Mouse (Mus musculus): ENCODE measurements at regions not wholly inside any gene's neighbourhood (a gene's known extent, or its start where the extent isn't known, plus 50 kb on each side); places are given as distances from the start of the nearest gene placed in this dataset.
A peak's percentile ranks its signal among the peaks of the same experiment; 100 is the strongest.

DNA sequence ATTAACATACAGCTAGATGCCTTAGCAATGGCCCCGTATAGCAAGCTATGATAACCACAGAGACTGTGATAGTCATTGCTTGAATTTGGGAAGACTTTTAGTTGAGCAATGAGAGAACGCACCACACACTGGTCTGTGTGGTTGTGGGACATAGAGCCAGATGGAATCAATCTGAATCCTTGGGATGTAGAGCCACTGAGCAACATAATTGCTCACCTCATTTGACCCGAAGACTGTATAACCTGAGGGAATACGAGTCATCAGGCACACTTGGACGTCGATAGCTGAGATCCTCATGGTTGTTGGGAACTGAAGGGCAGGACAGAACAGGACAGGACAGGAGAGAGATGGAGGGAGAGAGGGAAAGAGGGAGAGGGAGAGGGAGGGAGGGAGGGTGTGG, 68.6 kb upstream of the Mmadhc start:
- Histone ChIP-seq H3K36me3 (ENCODE audit: control insufficient read depth, insufficient read depth, low read length) (no peaks in the 10 kb centered on the region), H3K9ac (ENCODE audit: low read depth, low read length, severe bottlenecking) (no peak overlapping the region), H3K4me2 (replicated peaks; ENCODE audit: low read depth, low read length, severe bottlenecking) (no peak overlapping the region), H3K9me3 (ENCODE audit: control insufficient read depth, low read length) (no peaks in the 10 kb centered on the region), H3K27ac (replicated peaks; ENCODE audit: low read depth, low read length) (no peak overlapping the region), H3K27me3 (ENCODE audit: control insufficient read depth, insufficient read depth, low read length) (no peaks in the 10 kb centered on the region), H3K4me3 (replicated peaks; ENCODE audit: low read length) (no peak overlapping the region), H3K4me1 (ENCODE audit: control insufficient read depth, insufficient read depth, low read length) (peaks cover 11% of the 10 kb centered on the region)
- no peak for TF ChIP-seq POLR2A (IDR thresholded peaks at IDR 0.05; ENCODE audit: borderline replicate concordance, extremely low read depth, insufficient read depth, insufficient read length)
- DNase-seq (ENCODE audit: low spot score) (no peak), ATAC-seq (ENCODE audit: low FRiP score, low read depth) (no peak)
- 46% methylated on average over 6 of the region's 6 CpGs for WGBS

- no peak for ATAC-seq (ENCODE audit: low FRiP score, low read depth)
- no peaks in the 10 kb centered on the region for H3K36me3 ChIP-seq (ENCODE audit: control insufficient read depth, insufficient read depth, low read length)
- 71% methylated on average over 2 of the region's 2 CpGs for WGBS
- no peak for TF ChIP-seq POLR2A (IDR thresholded peaks at IDR 0.05; ENCODE audit: borderline replicate concordance, extremely low read depth, insufficient read depth, insufficient read length)
- H3K4me2 ChIP-seq (replicated peaks; ENCODE audit: low read depth, low read length, severe bottlenecking) = no peak overlapping the region
- no peaks in the 10 kb centered on the region for H3K4me1 ChIP-seq (ENCODE audit: control insufficient read depth, insufficient read depth, low read length)
- no peak overlapping the region for H3K27ac ChIP-seq (replicated peaks; ENCODE audit: low read depth, low read length)
- H3K9me3 ChIP-seq (ENCODE audit: control insufficient read depth, low read length) = no peaks in the 10 kb centered on the region
- H3K27me3 ChIP-seq (ENCODE audit: control insufficient read depth, insufficient read depth, low read length) = no peaks in the 10 kb centered on the region
- no peak for DNase-seq (ENCODE audit: low spot score)
- H3K9ac ChIP-seq (ENCODE audit: low read depth, low read length, severe bottlenecking) = no peak overlapping the region
- no peak overlapping the region for H3K4me3 ChIP-seq (replicated peaks; ENCODE audit: low read length)
These were observed 59.5 kb upstream of the Mmadhc start for GRCm38 (mm10) chr2:50356089-50356488.

DNA sequence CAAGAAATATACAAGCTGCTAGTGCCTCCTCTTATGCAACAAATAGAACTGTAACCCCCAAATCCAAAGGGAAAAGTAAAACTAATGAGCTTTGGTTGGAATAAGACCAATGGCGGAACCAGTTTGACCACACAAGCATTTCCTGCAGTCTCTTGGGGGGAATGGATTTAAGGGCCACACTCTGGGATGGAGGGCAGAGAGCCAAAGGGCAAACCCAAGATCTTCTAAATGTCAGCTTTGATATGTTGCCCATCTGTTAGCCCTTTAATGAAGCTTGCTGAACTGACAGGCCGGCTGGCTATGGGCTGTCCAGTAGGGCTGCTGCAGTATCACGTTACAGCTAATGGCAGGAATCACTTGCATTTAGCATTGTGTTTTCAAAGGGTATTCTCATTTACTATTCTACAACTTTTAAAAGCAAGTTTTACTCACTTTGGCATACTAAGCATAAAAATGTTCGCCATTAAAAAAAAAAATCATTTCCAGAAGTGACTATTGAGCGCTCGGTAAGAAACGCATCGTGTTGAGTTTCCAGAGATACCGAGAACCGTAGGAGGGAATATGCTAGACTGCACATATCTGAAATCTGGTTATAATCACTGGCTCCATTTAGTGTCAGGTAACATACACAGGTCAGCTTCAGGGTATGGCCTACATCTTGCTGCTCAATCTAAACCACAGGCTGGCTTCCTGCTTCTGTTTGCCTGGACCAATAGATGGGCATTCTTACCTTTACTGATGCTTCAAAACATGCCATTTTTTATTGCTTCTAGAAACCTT, 51.1 kb upstream of the Mmadhc start:
- peak; percentile 62 for DNase-seq (ENCODE audit: low spot score)

More for the DNA sequence above, 51.1 kb upstream of the Mmadhc start:
- ATAC-seq (ENCODE audit: low FRiP score, low read depth) = peak; percentile 53
- TF ChIP-seq POLR2A (IDR thresholded peaks at IDR 0.05; ENCODE audit: borderline replicate concordance, extremely low read depth, insufficient read depth, insufficient read length) = no peak
- Histone ChIP-seq H3K4me2 (replicated peaks; ENCODE audit: low read depth, low read length, severe bottlenecking) (peak overlapping the region; percentile 24; the same call in 1 of the 2 replicates), H3K9me3 (ENCODE audit: control insufficient read depth, low read length) (no peaks in the 10 kb centered on the region), H3K4me3 (replicated peaks; ENCODE audit: low read length) (no peak overlapping the region), H3K27ac (replicated peaks; ENCODE audit: low read depth, low read length) (no peak overlapping the region), H3K36me3 (ENCODE audit: control insufficient read depth, insufficient read depth, low read length) (no peaks in the 10 kb centered on the region), H3K9ac (ENCODE audit: low read depth, low read length, severe bottlenecking) (no peak overlapping the region), H3K27me3 (ENCODE audit: control insufficient read depth, insufficient read depth, low read length) (no peaks in the 10 kb centered on the region), H3K4me1 (ENCODE audit: control insufficient read depth, insufficient read depth, low read length) (peaks cover 4% of the 10 kb centered on the region; the same call in 1 of the 2 replicates)
- WGBS = 21% methylated on average over 10 of the region's 10 CpGs
